Mouse (Mus musculus) stomach, embryonic 16.5 days (tissue): ENCODE measurements around the gene Pitx1. TPM values are rescaled to one million over a fixed set of nuclear protein-coding genes. Genes with fewer than 3 reads are reported as not detected.

Source experiments
- ATAC-seq: fragments of 200-750 bp; cut with Nextera tagmentation; 2 replicates; pipeline ENCODE4 v1.8.0; 2017; ENCODE audit warnings: moderate number of reproducible peaks, moderate TSS enrichment; ENCODE audit not compliant: insufficient read depth, low FRiP score
- H3K27ac ChIP-seq: fragments of 300-500 bp; sonication (generic); 2 replicates; pipeline ENCODE4 v1.5.1; 2014; ENCODE audit warnings: low read length
- H3K27me3 ChIP-seq: fragments of 300-500 bp; sonication (generic); 2 replicates; pipeline ENCODE4 v1.6.1; 2014; ENCODE audit warnings: low read length, control low read depth, mixed read lengths; ENCODE audit not compliant: control insufficient read depth, insufficient read depth
- H3K36me3 ChIP-seq: fragments of 300-500 bp; sonication (generic); 2 replicates; pipeline ENCODE4 v1.6.1; 2014; ENCODE audit warnings: low read length; ENCODE audit not compliant: control insufficient read depth, insufficient read depth
- H3K4me1 ChIP-seq: fragments of 300-500 bp; sonication (generic); 2 replicates; pipeline ENCODE4 v1.6.1; 2014; ENCODE audit warnings: low read length, control low read depth, mixed read lengths; ENCODE audit not compliant: control insufficient read depth, insufficient read depth
- H3K4me2 ChIP-seq: fragments of 300-500 bp; sonication (generic); 2 replicates; pipeline ENCODE4 v1.6.1; 2014; ENCODE audit warnings: low read depth, low read length, mixed read lengths
- H3K4me3 ChIP-seq: fragments of 300-500 bp; sonication (generic); replicated peaks from 2 replicates; pipeline ENCODE4 v1.5.1; 2014; ENCODE audit warnings: mild to moderate bottlenecking, low read length
- H3K9ac ChIP-seq: fragments of 300-500 bp; sonication (generic); 2 replicates; pipeline ENCODE4 v1.6.1; 2014; ENCODE audit warnings: low read length
- H3K9me3 ChIP-seq: fragments of 300-500 bp; sonication (generic); replicated peaks from 2 replicates; pipeline ENCODE4 v1.6.1; 2016; ENCODE audit warnings: low read length, control low read depth; ENCODE audit not compliant: control insufficient read depth
- WGBS: fragments of 180-500 bp; shearing (Covaris S2); extraction: QIAGEN DNeasy Blood & Tissue Kit; methylation state at CpG from one replicate; pipeline ENCODE4 v1.1.7; 2014; 5-methylcytosine and 5-hydroxymethylcytosine counted together
- polyA plus RNA-seq: library from polyadenylated mRNA; unstranded; fragments of >200 nt; fragmentation: Nextera tagmentation; extraction: Ambion mirVana; gene quantifications from 2 replicates; pipeline ENCODE4 v1.2.1, GENCODE M21; 2015

Gene Pitx1
- polyA plus RNA-seq, 1 experiment from 2014 or later = 110 TPM

- Histone ChIP-seq H3K36me3 (peaks cover 8% of the 10 kb centered on the region; the same call in 1 of the 2 replicates), H3K27ac (peak overlapping the region; percentile 91), H3K9ac (peak overlapping the region; percentile 78), H3K27me3 (peaks cover 14% of the 10 kb centered on the region; the same call in 1 of the 2 replicates), H3K9me3 (no peaks in the 10 kb centered on the region), H3K4me1 (peaks cover 21% of the 10 kb centered on the region), H3K4me2 (peak overlapping the region; percentile 74), H3K4me3 (peak overlapping the region; percentile 56)
- no peak for ATAC-seq
- WGBS = 12% methylated on average over 6 of the region's 6 CpGs
Observed at GRCm38 (mm10) chr13:55827679-55828140, 8.3 kb downstream of the Pitx1 start.

GRCm38 (mm10) chr13:55826796-55827678 lies 9.0 kb downstream of the Pitx1 start:
- peaks cover 7% of the 10 kb centered on the region; the same call in 1 of the 2 replicates for H3K27me3 ChIP-seq
- H3K36me3 ChIP-seq = peaks cover 8% of the 10 kb centered on the region; the same call in 1 of the 2 replicates
- peak overlapping the region; percentile 78 for H3K9ac ChIP-seq
- H3K4me1 ChIP-seq = peaks cover 18% of the 10 kb centered on the region
- H3K4me3 ChIP-seq = peak overlapping the region; percentile 56
- peak overlapping the region; percentile 74 for H3K4me2 ChIP-seq
- 17% methylated on average over 13 of the region's 13 CpGs for WGBS
- no peaks in the 10 kb centered on the region for H3K9me3 ChIP-seq
- peak overlapping the region; percentile 91 for H3K27ac ChIP-seq
- no peak for ATAC-seq

GRCm38 (mm10) chr13:55826008-55826671 lies 9.9 kb downstream of the Pitx1 start:
- peaks cover 6% of the 10 kb centered on the region; the same call in 1 of the 2 replicates for H3K27me3 ChIP-seq
- H3K9ac ChIP-seq = peak overlapping the region; percentile 72
- H3K4me2 ChIP-seq = peak overlapping the region; percentile 72
- H3K27ac ChIP-seq = peak overlapping the region; percentile 80
- peaks cover 8% of the 10 kb centered on the region; the same call in 1 of the 2 replicates for H3K36me3 ChIP-seq
- no peak for ATAC-seq
- H3K4me1 ChIP-seq = peaks cover 17% of the 10 kb centered on the region
- H3K4me3 ChIP-seq = peak overlapping the region; percentile 41
- 13% methylated on average over 56 of the region's 56 CpGs for WGBS
- H3K9me3 ChIP-seq = no peaks in the 10 kb centered on the region

- peak overlapping the region; percentile 80 for H3K27ac ChIP-seq
- H3K9ac ChIP-seq = peak overlapping the region; percentile 72
- H3K4me1 ChIP-seq = peaks cover 17% of the 10 kb centered on the region
- no peak for ATAC-seq
- no peaks in the 10 kb centered on the region for H3K9me3 ChIP-seq
- peak overlapping the region; percentile 72 for H3K4me2 ChIP-seq
- peak overlapping the region; percentile 41 for H3K4me3 ChIP-seq
- peaks cover 8% of the 10 kb centered on the region; the same call in 1 of the 2 replicates for H3K36me3 ChIP-seq
- WGBS = 16% methylated on average over 32 of the region's 32 CpGs
- H3K27me3 ChIP-seq = peaks cover 6% of the 10 kb centered on the region; the same call in 1 of the 2 replicates
Observed at GRCm38 (mm10) chr13:55825245-55825681, 10.7 kb downstream of the Pitx1 start.

GRCm38 (mm10) chr13:55824151-55824945 lies 11.6 kb downstream of the Pitx1 start:
- H3K27ac ChIP-seq = peak overlapping the region; percentile 80
- WGBS = 21% methylated on average over 10 of the region's 10 CpGs

GRCm38 (mm10) chr13:55822499-55822898 lies 13.5 kb downstream of the Pitx1 start:
- H3K9me3 ChIP-seq = no peaks in the 10 kb centered on the region
- WGBS = 60% methylated on average over 5 of the region's 5 CpGs
- H3K4me3 ChIP-seq = no peak overlapping the region
- peaks cover 8% of the 10 kb centered on the region; the same call in 1 of the 2 replicates for H3K36me3 ChIP-seq
- no peak for ATAC-seq
- H3K4me1 ChIP-seq = peaks cover 17% of the 10 kb centered on the region
- no peak overlapping the region; the same call in 1 of the 2 replicates for H3K27ac ChIP-seq
- H3K4me2 ChIP-seq = no peak overlapping the region
- H3K27me3 ChIP-seq = peaks cover 3% of the 10 kb centered on the region; the same call in 1 of the 2 replicates
- no peak overlapping the region for H3K9ac ChIP-seq

More at GRCm38 (mm10) chr13:55824151-55824945, 11.6 kb downstream of the Pitx1 start:
- Histone ChIP-seq H3K36me3 (peaks cover 8% of the 10 kb centered on the region; the same call in 1 of the 2 replicates), H3K4me3 (peak overlapping the region; percentile 41), H3K4me2 (peak overlapping the region; percentile 72), H3K9me3 (no peaks in the 10 kb centered on the region), H3K9ac (peak overlapping the region; percentile 72), H3K27me3 (peaks cover 6% of the 10 kb centered on the region; the same call in 1 of the 2 replicates), H3K4me1 (peaks cover 17% of the 10 kb centered on the region)
- no peak for ATAC-seq

GRCm38 (mm10) chr13:55814834-55815233 lies 21.2 kb downstream of the Pitx1 start:
- H3K4me3 ChIP-seq = no peak overlapping the region
- WGBS = 81% methylated on average over 6 of the region's 6 CpGs
- ATAC-seq = no peak
- H3K9ac ChIP-seq = no peak overlapping the region
- H3K36me3 ChIP-seq = no peaks in the 10 kb centered on the region
- H3K4me2 ChIP-seq = no peak overlapping the region
- no peaks in the 10 kb centered on the region for H3K9me3 ChIP-seq
- H3K27ac ChIP-seq = no peak overlapping the region
- H3K4me1 ChIP-seq = no peaks in the 10 kb centered on the region
- no peaks in the 10 kb centered on the region for H3K27me3 ChIP-seq

- ATAC-seq = 0 out of 2 replicates have a peak, but pooled peaks have one; percentile 42
- 69% methylated on average over 5 of the region's 5 CpGs for WGBS
Observed at GRCm38 (mm10) chr13:55813490-55814016, 22.4 kb downstream of the Pitx1 start.

More at GRCm38 (mm10) chr13:55813490-55814016, 22.4 kb downstream of the Pitx1 start:
- Histone ChIP-seq H3K27ac (no peak overlapping the region), H3K27me3 (no peaks in the 10 kb centered on the region), H3K4me2 (no peak overlapping the region), H3K9me3 (no peaks in the 10 kb centered on the region), H3K9ac (peak overlapping the region; percentile 14; the same call in 1 of the 2 replicates), H3K4me1 (no peaks in the 10 kb centered on the region), H3K36me3 (no peaks in the 10 kb centered on the region), H3K4me3 (no peak overlapping the region)
